Mouse (Mus musculus) G1E (cell line): ENCODE results near the gene Ech1.

Experiments used
- CTCF ChIP-seq: IDR thresholded peaks from 2 replicates; pipeline ENCODE4 v1.5.1; 2012; ENCODE audit warnings: low read depth, low read length, inconsistent platforms, mixed read lengths
- GATA1 ChIP-seq: IDR thresholded peaks from 2 replicates; pipeline ENCODE4 v1.6.1; 2012; ENCODE audit warnings: borderline replicate concordance, low read length, inconsistent platforms, mixed read lengths
- TAL1 ChIP-seq: conservative IDR thresholded peaks from 2 replicates; pipeline ENCODE4 v1.6.1; 2012; ENCODE audit warnings: low read depth, low read length, inconsistent platforms, mixed read lengths

- TF ChIP-seq GATA1 (no peak), CTCF (no peak), TAL1 (no peak)
Observed at GRCm38 (mm10) chr7:28802846-28803588, 22.0 kb upstream of the Ech1 start.
